Mouse (Mus musculus): Measurements from ENCODE around the gene Gspt2. TPM values are rescaled to one million over a fixed set of nuclear protein-coding genes. Genes with fewer than 3 reads are reported as not detected.

Gene Gspt2
- 0.60 TPM for polyA plus RNA-seq (2014; fragmentation: Illumina TruSeq; extraction: RNeasy Lipid Tissue Mini Kit (QIAGEN cat#74804); ENCODE audit: low read depth, low replicate concordance)

GRCm38 (mm10) chrX:94635961-94636563, at the start of gene Gspt2:
TSS of gene Gspt2 (plus strand) at chrX:94636069.

Other genes starting within 250 kb of the Gspt2 start
- gene Maged1, start 93.9 kb upstream of the Gspt2 start, polyA plus RNA-seq (2014; fragmentation: Illumina TruSeq; extraction: RNeasy Lipid Tissue Mini Kit (QIAGEN cat#74804); ENCODE audit: low read depth, low replicate concordance): 107 TPM
- 3.7 TPM for gene Zxdb, start 88.5 kb downstream of the Gspt2 start, polyA plus RNA-seq (2014; fragmentation: Illumina TruSeq; extraction: RNeasy Lipid Tissue Mini Kit (QIAGEN cat#74804); ENCODE audit: low read depth, low replicate concordance)